Mouse (Mus musculus) ovary, postnatal 36 days (tissue): Measurements from ENCODE around the gene Iqgap2.
A peak's percentile ranks its signal among the peaks of the same experiment; 100 is the strongest.

Experiments used
- DNase-seq: peaks from one replicate; pipeline ENCODE4 v3.0.0; 2022; ENCODE audit warnings: low spot score, mixed read lengths

Gene Iqgap2

DNA sequence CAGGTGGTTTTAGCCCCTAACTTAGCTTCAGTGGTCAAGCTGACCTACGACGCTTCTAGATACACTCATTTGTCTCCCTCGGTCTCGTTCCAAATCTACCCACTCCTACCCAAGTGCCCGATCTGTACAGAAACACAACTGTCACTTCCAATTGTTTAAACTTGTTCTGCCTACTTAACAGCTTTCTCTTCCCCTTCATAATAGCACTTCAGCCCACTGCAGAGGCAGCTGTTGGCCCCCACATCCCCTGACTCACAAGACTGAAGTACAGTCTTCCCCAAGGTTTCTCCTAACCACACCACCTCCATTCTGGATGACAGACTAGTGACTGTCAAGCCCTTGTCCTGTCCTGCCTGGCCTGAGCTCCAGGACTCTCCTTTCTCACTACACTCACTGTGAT lies 63.1 kb downstream of the Iqgap2 start:
- no peak for DNase-seq

DNA sequence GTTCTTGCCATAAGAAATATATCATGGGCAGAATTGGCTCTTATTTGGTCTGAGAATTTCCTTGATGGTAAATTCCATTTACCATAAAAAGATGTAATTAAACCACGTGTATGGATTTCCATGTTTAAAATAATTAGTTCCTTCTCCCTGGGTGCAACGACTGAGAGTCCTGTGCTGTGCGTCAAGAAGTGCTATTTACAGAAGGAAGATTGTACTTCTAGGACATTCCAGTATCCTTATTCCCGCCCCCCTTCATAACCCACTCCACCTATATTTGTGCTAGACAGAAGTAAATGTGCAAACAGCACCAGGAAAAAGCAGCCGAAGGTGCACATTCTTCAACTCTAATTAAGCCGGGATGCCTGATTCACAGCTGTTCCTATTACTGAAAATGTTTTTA lies 65.5 kb downstream of the Iqgap2 start:
- no peak for DNase-seq

DNA sequence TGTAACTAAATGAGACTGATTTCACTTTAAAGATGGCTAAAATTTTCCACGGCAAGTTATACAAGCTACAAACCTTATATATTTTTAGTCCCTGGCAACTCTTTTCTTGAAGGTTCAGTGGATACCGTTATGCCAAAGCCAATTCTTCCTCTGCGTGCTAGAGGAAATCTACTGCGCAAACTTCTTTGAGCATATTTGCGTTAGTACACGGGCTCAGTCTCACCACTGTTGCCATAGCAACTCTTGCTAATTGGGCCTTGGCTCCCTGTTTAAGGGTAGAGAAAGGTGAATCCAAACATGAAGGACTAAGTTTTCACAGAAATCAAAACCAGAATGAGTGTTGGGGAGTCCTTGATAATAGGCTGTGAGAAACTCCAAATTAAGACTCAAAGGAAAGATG lies 68.8 kb downstream of the Iqgap2 start:
- no peak for DNase-seq

DNA sequence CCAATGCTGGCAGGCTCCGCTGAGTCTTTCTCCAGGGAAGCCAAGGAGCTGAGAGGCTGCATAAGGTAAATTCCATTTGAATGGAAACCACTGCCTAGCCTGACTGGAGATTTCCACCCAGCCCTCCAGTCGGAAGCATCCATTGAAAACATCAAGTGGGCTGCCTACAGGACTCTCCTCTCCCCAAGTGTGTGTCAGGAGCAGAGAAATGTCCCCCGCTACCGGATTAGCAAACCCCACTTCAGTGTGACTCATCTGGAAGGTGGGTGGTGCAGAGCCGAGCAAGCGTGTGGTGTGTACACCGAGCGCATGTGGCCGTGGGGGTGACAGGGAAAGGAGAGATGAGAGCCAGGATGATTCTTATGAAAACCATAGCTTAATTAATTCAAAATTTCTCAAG lies 71.7 kb downstream of the Iqgap2 start:
- no peak for DNase-seq

DNA sequence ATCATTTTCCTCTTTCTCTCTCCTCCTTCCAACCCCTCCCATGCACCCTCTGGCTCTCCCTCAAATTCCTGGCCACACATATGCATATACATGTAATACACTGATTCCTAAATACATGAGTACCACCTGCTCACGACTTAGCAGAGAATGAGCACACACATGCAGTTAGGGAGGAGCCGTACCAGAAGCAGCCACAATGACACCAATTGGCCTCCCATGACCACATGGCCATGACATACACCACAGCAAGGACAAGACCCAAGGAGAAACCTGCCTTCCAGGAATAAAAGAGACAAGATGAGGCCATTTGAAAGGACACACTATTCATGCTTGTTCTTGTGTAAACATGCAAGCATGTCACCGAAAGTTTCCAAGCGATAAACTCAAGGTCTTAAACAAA lies 72.8 kb downstream of the Iqgap2 start:
- no peak for DNase-seq

DNA sequence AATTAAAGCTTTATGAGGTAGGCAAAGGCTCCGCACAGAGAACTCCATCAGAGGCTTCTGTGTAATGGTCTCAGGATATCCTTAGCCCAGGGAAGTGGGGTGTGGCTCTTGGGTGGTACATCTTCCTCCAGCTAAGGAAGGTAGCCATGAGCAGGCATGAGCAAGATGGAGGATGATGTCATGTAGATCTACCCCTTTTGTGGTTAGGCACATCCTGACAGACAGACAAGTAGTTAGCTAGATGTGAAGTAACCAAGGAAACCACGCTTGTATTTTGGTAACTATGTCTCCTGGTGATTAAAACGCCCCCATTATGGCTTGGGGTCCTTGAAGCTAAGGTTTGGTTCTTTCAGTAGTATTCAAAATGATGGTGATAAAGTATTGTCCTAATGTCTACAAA lies 78.1 kb downstream of the Iqgap2 start:
- no peak for DNase-seq

DNA sequence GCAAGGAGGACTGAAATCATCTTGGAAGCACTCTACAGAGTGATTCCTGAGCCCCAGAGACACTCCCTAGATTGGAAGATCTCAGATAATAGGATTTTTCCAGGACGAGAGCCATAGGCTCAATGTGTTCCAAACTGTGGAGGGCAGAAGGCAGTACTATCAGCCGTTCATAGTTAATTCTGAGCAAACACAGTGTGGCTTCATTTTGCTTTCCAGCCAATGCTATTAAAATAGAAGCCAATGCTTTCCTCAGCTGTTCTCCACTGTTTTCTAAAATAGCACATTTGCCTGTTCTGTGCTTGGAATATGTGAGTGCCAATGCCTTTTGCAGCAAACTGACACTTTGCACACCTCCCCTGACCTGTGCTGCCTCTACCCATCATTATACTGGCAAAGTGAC lies 80.9 kb downstream of the Iqgap2 start:
- no peak for DNase-seq

DNA sequence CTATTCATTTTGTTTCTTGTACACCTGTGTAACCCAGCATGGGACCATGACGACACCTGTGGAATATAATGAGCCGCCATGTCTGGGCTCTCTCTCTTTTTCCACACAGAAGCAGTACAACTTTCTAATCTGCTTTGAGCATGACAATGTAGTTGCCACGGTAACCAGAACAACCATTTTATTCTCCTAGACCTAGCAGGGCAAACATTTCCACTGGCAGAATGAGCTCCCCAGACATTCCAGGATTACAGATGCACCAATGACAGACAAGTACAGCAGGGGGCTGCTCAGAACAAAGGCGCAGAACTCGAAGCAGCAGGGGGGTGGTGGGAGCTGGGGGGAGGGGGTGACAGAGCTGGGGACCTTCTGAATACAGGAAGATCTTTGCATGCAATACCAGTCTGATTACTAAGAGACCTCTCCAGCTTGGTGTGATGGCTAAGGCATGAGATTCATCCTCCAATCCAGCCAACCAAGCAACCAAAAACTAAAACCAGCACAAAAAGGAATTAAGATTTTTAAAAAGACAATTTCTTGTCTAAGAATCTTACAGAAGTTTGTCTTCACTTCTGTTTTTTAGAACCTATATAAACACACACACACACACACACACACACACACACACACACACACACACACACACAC lies 84.5 kb downstream of the Iqgap2 start:
- DNase-seq, result no peak

DNA sequence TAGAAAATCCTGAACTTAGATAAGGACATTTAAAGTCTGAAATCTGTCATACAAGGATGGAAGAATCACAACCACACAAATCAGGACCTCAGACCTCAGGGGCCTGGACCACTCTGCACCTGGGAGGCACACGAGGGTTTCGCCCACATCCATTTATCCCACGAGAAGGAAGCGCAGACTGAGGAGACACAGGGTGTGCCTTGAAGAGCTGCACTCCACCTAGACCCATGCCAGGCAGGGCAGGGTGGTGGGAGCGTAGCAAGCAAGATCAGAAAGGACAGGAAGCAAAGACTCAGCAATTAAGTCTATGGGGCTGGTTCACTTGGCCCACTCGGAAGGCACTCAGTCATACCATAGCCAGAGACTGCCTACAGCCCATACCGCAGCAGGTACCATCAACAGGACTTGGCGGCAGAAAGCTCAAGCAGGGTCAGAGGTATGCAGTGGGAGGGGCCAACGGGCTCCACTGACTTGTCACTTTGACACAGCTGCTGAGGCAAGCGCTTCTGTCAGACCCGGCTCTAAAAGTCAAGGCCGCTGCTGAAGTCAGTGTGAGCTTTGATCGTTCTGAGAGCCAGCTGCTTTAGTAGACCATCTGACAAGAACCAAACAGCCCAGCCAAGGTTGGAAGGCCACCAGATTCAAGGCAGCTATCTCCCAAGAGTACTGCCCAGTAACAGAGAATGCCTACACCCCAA lies 86.1 kb downstream of the Iqgap2 start:
- DNase-seq, result peak; percentile 51

DNA sequence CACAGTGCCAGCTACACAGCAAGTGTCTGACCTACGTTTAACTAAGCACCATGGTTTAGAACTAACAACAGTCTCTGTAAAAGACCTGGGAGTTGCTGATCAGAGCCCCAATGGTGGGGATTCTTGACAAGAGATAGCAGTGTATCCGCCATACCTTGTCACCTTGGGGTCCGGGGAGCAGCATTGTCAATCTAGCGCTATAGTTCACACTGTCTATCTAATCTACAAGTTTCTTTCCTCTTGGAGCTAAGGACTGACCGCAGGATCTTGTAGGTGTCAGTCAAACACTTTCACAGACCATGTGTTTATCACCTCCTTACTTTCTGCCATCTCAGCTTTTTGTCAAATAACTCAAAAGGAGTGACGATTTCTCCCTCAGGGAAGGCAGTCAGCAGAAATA lies 87.6 kb downstream of the Iqgap2 start:
- no peak for DNase-seq

DNA sequence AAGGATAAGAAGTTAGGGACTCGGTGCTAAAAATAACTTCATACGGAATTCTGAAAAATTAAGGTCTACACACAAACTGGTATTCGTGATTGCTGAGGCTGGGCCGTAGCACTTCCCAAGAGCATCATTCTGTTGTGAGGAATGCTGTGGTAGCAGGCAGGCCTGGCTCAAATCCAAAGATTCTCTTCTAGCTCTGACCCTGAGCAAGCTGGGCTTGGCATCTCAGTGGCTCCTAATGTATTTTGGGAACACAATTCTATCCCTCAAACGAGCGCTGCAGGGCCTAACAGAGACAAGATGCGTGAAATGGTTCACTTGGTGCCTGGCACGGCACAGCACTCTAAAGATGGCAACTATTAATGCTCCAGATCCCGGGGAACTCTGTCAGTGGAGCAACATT lies 90.8 kb downstream of the Iqgap2 start:
- no peak for DNase-seq

DNA sequence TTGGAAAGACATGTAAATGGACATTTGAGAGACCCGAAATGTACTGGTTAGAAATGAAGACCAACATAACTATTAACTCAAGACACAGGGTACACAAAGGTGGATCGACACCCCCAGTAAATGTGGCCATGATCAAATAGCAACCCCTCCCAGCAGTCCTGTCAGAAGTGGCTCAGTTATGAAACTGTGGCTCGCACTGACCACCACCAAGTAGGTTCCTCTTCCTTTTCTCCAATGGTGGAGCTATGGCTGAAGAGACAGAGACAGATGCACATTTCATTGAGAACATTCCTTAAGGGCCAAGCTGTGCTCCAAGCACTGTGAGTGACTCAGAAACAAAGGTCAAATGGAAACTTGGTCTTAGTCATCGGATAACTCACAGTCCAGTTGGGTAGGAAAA lies 92.4 kb downstream of the Iqgap2 start:
- DNase-seq, result no peak

DNA sequence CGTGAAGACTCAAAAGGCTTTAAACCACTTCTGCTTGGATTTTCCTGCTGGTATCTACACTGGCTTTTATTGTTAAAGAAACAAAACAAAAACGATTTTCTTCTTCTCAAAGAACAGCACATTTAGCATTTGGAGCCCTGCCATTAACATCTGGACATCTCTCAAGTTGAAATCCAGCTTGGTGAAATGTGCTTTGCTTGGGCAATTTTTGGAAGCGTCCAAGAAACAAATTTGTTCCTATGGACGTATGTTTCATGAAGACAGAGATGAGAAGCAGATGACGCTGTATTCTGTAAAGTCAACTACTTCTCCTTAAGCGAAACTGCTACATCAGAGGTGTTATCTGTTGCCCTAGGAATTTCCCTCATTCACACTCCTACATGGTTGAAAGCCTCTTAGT lies 93.0 kb downstream of the Iqgap2 start:
- no peak for DNase-seq

DNA sequence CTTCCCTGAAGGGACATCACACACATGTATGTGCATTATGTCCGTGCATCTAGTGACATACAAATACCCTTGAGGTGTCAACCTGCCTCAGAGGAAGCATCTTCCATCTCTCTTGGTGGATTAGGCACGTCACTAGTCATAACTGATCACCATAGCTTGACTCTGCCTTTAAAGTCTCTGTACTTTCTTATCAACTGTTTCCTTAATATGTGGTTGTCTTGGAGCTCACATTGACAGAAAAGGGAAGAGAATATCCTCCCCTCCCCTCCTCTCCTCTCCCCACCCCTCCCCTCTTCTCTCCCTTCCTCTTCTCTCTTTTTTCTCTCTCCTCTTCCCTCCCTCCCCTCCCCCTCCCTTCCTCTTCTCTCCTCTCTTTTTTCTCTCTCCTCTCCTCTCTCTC lies 94.2 kb downstream of the Iqgap2 start:
- no peak for DNase-seq

DNA sequence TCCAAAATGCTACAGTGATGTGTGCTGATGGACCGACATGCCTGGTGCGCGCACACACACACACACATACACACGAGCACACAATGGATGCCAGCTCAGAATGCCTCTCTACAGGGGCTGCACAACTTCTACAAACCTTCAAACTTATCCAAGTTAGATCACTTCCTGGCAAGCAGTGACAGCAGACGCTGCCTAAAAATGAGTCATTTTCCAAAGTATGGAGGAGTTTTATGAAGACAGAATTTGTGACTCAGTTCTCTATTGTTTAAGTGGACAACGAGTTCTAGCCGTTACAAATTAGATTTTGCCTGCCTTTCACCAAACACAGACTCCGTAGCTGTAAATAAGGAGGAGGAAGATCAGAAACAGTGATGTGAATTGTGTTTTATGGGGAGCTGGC lies 97.4 kb downstream of the Iqgap2 start:
- DNase-seq, result no peak

DNA sequence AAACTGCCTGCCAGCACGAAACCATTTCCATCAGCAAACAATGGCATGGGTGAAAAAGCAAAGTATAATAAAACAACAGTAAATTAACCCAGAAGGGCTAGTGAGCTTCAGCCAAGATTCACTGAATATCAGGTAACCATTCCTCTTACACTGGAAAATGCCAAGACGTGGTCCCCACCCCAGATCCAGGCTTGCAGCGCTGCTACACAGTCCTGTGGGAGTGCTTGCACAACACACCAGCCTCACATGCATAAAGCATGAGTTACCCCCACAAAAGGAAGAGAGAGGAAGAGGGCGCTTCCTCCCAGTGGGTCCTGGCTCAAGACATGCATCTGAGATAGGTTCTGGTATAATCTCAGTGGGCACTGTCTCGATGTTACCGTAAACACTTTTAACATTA lies 100.8 kb downstream of the Iqgap2 start:
- no peak for DNase-seq

DNA sequence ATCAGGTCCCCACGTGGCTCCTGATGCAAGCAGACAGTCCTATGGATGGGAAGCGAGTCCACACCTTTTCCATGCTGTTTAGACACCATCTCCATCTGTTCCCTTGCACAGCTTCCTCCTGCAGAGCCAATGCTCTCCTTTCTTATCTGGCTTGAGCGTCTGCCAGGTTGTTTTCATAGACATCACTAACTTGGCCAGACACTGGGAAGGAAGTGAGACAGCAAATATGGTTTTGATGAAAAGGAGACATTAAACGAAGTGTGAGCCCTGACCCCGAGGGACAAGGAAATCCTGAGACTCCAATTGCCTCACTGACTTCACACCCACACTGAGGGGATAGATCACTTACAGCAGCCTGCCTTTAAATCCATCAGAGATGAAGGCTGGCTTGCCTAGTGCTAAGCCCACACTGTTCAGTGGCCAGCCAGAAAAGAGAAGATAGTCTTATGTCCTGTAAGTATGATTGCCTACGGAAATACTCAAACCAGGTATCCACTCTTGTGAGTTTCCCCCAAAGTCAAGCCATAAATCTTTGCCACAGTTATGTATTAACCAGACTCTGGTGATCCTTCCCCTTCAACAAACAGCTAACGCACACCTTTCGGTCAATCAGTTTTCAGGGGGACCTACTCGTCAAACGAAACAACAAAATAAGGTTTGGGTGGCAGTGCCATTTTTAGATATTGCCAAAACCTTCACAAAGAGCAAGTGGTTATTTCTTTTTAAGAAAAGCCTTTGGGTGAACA lies 102.9 kb downstream of the Iqgap2 start:
- no peak for DNase-seq

DNA sequence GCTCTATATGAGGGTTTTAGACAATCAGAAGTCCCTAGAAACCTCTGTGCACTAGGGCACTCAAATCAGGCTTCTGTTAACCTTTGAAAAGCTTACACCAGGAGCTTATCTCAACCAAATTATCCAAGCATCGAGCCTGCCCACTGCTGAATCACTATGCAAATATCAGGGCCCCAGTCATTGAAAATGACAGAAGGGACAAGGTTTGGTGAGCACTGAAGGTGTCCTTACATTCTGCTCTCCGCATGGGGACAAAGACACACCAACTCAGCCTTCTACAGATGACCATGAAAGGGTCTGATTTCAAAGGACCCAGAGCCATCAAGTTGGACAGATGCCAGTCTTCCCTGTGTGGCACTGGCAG lies 108.8 kb downstream of the Iqgap2 start:
- no peak for DNase-seq

DNA sequence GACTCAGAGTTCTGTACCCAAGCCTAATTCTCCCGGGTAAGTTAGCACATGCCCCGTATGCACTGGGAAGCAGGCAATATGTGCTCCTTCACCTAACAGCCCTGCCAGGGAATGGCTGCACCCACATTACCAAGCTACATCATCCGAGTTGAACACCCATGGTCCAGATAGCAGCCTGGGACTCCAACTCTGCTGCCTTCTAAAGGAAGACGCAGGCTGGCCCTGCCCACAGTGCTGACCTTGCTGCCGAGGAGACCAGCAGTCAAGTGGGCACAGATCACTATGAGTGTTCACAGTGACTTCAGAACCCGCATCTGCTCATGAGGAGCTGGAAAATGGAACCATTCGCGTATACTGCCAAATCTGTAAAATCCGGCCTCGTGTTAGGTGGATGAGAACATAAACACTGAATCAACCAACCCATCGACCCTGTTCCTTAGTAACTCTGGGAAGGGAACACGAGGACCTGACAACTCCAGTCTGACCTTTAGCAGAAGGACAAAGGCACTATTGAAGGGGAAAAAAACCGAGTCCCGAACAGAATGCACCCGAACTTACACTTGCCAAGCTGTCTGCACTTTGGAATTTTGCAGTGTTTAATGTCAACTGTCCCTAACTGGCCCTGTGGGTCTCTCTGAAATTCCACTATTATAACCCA lies 109.3 kb downstream of the Iqgap2 start:
- no peak for DNase-seq

DNA sequence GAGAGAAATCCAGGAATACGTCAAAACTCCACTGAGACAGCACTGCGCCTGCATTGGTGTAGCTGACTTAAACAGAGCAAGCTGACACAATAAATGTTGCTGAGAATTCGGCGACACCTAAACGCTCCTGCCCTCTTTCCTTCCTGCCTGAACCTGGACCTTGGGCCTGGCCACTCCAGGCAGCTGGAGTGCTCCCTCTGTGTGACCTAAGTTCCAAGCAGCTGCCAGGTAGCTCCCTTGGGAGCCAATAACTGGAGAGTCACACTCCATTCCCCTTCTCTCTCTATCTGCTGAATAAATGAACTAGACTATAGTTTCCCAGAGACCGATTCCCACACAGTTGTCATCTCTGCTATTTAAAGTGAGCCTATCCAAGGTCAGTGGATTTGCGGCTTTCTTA lies 111.7 kb downstream of the Iqgap2 start:
- no peak for DNase-seq

DNA sequence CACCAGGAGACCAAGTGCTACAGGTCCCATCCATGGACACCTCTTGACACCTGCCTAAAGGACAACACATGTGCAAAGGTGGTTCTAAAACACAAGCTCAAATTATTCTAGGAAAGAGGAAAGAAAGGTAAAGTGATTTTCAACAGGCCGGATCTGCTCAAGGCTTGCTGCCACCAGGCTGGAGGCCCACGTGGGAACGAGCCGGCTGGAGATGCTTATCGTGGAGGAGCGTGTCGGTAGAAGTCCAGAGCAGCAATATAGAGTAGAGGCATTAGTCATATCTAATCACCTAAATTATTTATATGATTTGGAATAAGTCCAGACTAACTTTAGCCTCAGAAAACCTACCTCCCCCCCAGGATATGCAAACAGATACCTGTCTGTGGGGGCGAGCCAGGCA lies 112.5 kb downstream of the Iqgap2 start:
- DNase-seq, result no peak

DNA sequence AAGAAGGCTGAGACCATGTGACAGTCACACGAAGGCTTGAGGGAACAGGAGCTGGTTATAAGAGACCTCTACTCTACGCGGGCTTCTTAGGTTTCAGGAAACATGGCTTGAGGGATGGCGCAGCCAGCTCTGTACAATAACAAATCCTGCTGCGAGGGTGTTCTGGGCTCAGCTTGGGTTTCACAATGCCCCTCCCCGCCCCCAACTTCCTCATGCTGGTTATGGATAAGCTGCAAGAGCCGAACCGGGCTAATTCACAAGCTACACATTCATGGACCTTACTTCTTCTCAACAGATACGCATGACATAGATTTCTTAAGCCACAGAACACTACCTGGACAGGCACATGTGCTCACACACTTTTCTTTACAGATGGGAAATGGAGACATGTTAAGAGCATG lies 113.0 kb downstream of the Iqgap2 start:
- no peak for DNase-seq
